Mouse (Mus musculus): ENCODE data around the gene Tmem17. TPM values are rescaled to one million over a fixed set of nuclear protein-coding genes. Genes with fewer than 3 reads are reported as not detected.

The Tmem17 gene
- polyA plus RNA-seq, 1 experiment from 2014 or later = 15.1 TPM

DNA sequence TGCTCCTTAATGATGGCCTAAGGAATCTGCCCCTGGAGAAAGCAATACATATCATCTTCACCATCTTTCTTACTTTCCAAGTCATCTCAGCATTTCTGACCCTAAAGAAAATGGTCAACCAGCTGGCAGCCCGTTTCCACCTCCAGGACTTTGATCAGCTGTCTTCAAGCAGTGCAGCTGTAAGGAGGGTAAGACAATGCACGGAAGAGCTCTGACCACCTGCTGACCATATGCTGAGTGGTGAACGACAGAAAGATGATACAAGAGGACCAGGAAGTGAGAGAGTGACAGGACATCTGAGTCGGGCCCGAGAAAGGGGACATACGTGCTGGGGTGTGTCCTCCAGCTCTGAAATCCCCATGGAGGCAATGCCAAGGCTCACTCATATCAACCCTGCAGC, 6.6 kb downstream of the Tmem17 start:
- Histone ChIP-seq H3K4me1 (peaks cover under 1% of the 10 kb centered on the region; the same call in 1 of the 2 replicates), H3K27ac (replicated peaks) (no peak overlapping the region), H3K27me3 (ENCODE audit: low read depth, poor library complexity, severe bottlenecking) (no peaks in the 10 kb centered on the region), H3K4me3 (no peak overlapping the region), H3K9me3 (replicated peaks) (peaks cover 11% of the 10 kb centered on the region; the same call in 1 of the 2 replicates), H3K36me3 (peaks cover 48% of the 10 kb centered on the region)
- WGBS = 85% methylated on average over 6 of the region's 6 CpGs
- no peak for DNase-seq (ENCODE audit: low spot score)

DNA sequence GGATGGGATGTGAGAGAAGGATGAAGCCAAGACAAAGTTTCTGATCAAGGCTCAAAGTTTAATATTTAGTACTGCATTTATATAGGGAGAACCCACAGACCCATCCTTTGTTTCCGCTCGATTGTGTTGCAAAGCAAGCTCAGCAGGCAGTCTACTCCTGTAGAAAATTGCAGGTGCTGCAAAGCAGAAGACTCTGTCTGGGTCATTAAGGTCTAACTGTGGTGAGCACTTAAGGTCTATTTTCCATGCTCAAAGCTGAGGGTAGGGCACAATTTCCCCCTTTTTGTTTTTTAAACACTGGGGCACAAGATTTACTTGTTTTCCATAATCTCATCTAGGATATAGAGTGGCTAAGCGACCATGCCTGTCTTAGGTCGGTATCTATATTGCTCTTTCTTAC, 8.4 kb downstream of the Tmem17 start:
- Histone ChIP-seq H3K4me3 (no peak overlapping the region), H3K36me3 (peaks cover 48% of the 10 kb centered on the region), H3K27me3 (ENCODE audit: low read depth, poor library complexity, severe bottlenecking) (no peaks in the 10 kb centered on the region), H3K4me1 (no peaks in the 10 kb centered on the region), H3K27ac (replicated peaks) (no peak overlapping the region), H3K9me3 (replicated peaks) (peaks cover 11% of the 10 kb centered on the region; the same call in 1 of the 2 replicates)
- no peak for DNase-seq (ENCODE audit: low spot score)
- whole genome bisulfite sequencing = 89% methylated on average over 4 of the region's 4 CpGs

DNA sequence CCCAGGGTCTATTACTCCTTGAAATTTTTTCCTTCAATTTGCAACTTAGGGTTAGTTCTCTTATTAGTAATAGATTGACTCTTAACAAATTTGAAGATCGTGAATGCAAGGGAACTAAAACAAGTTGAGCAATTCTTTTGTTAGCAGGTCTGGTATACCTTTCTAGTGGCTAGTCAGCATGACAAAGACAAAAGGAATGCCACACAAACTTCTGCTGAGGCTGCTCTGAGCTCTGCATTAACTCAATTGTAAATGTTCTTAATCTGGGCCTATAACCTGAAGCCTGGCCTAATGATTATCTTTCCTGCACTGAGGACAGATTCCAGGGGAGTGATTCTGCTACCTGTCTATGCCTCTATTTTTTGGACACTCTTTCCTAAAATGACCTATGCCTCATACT, 12.7 kb downstream of the Tmem17 start:
- no peaks in the 10 kb centered on the region for H3K4me1 ChIP-seq
- 78% methylated on average over 1 of the region's 1 CpGs for WGBS
- H3K9me3 ChIP-seq (replicated peaks) = peaks cover 11% of the 10 kb centered on the region; the same call in 1 of the 2 replicates
- no peaks in the 10 kb centered on the region for H3K27me3 ChIP-seq (ENCODE audit: low read depth, poor library complexity, severe bottlenecking)
- no peak overlapping the region for H3K27ac ChIP-seq (replicated peaks)
- no peak overlapping the region for H3K4me3 ChIP-seq
- H3K36me3 ChIP-seq = peaks cover 16% of the 10 kb centered on the region
- no peak for DNase-seq (ENCODE audit: low spot score)

DNA sequence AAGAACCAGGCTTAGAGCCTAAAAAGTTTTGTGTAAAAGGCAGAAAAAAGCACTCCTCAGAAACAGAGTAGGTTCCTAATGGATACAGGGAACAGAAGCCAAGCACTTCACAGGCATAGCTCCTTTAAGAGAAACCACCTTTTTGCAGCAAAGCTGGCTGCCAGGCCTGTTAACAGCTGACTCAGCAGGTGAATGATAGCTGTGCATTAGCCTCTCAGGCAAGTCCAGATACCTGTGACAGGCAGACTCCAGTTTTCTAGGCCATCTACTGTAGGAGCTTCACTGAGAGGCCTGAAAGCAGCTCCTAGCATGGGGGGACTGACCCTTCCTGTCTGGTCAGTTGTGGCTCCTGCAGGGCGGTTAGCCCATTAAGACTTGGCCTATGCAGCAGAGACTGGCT, 28.7 kb downstream of the Tmem17 start:
- Histone ChIP-seq H3K4me1 (no peaks in the 10 kb centered on the region), H3K27ac (replicated peaks) (no peak overlapping the region), H3K9me3 (replicated peaks) (no peaks in the 10 kb centered on the region), H3K36me3 (no peaks in the 10 kb centered on the region), H3K27me3 (ENCODE audit: low read depth, poor library complexity, severe bottlenecking) (no peaks in the 10 kb centered on the region), H3K4me3 (no peak overlapping the region)
- 59% methylated on average over 1 of the region's 1 CpGs for WGBS
- DNase-seq (ENCODE audit: low spot score) = no peak

DNA sequence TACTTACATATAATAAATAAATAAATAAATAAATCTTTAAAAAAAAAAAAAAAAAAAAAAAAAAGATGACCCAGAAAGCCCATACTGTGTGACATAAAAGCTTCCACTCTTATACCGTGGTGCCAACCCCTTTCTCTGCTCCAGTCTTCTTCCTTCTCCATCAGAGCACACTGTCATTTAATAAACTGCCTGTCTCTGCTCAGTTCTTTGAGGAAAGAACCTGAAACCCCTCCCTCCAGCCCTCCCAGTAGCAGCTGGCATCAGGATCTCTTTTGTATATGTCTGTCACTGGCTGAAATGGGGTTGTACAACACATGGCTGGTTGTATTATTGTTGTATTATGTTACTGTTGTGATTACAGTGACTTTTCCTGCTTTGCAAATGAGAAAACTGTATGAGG, 48.2 kb downstream of the Tmem17 start:
- Histone ChIP-seq H3K4me3 (no peak overlapping the region), H3K9me3 (replicated peaks) (no peaks in the 10 kb centered on the region), H3K27me3 (ENCODE audit: low read depth, poor library complexity, severe bottlenecking) (no peaks in the 10 kb centered on the region), H3K4me1 (peaks cover 14% of the 10 kb centered on the region), H3K27ac (replicated peaks) (peak overlapping the region; percentile 76; the same call in 1 of the 2 replicates), H3K36me3 (no peaks in the 10 kb centered on the region)
- 78% methylated on average over 1 of the region's 1 CpGs for WGBS
- DNase-seq (ENCODE audit: low spot score) = no peak

DNA sequence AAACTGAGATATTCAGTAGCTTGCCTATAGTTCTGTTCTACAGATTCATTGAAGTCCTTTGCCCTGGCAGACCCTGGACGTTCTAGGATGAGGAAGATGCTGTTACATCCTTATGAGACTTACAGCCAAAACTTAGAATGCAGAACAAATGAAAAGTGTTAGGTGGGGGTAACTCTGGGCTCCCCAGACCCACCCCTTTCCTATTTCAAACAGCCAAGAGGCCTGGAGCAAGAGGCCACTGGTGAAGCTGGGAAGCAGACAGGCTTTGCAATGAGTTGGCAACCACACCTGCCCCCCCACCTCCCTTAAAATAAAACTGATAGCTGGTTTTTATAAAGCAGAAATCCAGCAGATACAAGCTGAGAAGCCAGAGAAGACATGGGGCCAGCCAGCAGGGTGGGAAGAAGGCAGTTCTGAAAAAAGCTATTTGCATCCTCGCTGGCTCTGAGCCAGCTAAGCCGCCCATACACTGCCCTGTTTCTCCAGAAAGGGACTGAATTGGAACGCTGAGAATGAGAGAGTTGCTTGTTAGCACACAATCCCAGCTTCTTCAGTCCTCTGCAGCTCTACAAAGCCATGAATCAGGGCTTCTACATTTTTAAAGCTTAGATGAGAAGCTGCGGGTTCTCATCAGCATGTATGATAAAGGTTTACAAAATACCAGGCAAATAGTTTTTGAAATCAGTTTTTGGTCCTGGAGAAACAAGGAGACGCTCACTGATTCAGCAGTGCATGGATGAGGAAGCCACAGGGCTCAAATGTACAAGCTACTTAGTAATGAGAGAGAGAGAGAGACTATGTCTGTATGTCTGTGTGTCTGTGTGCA, 48.8 kb downstream of the Tmem17 start:
- H3K27ac ChIP-seq (replicated peaks) = peak overlapping the region; percentile 76
- H3K36me3 ChIP-seq = no peaks in the 10 kb centered on the region
- H3K27me3 ChIP-seq (ENCODE audit: low read depth, poor library complexity, severe bottlenecking) = no peaks in the 10 kb centered on the region
- H3K4me1 ChIP-seq = peaks cover 14% of the 10 kb centered on the region
- WGBS = 44% methylated on average over 6 of the region's 6 CpGs
- H3K9me3 ChIP-seq (replicated peaks) = no peaks in the 10 kb centered on the region
- H3K4me3 ChIP-seq = no peak overlapping the region
- no peak for DNase-seq (ENCODE audit: low spot score)

DNA sequence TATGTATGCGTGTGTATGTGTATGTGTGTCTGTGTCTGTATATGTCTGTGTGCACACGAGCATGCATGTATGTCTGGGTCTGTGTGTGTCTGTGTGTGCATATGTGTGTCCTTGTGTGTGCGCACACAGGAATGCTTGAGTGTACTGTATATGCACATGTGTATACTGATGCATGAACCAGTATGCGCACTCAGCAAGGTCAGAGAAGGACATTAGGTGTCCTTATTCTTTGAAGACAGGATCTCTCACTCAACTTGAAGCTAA, 49.4 kb downstream of the Tmem17 start:
- H3K27me3 ChIP-seq (ENCODE audit: low read depth, poor library complexity, severe bottlenecking) = no peaks in the 10 kb centered on the region
- DNase-seq (ENCODE audit: low spot score) = no peak
- H3K27ac ChIP-seq (replicated peaks) = peak overlapping the region; percentile 76
- WGBS = 92% methylated on average over 4 of the region's 4 CpGs
- H3K4me3 ChIP-seq = no peak overlapping the region
- H3K4me1 ChIP-seq = peaks cover 14% of the 10 kb centered on the region
- no peaks in the 10 kb centered on the region for H3K9me3 ChIP-seq (replicated peaks)
- H3K36me3 ChIP-seq = no peaks in the 10 kb centered on the region

DNA sequence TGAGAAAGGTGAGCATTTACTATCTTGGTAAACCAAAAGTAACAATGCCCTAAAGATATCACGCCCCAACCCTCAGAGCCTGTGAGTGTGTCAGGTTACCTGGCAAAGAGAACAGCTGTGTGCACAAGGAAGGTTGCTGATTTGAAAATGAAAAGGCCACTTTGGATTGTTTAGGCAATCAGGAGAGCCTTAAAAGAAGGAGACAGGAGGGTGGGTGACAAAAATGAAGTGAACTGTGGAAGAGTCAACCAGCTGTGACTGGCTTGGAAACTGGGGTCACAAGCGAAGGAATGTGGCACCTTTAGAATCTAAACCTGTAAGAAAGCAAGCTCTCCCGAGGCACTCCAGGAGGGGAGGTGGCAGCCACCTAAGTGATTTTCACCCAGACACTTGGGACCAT, 51.8 kb downstream of the Tmem17 start:
- Histone ChIP-seq H3K27me3 (ENCODE audit: low read depth, poor library complexity, severe bottlenecking) (no peaks in the 10 kb centered on the region), H3K27ac (replicated peaks) (no peak overlapping the region), H3K4me3 (no peak overlapping the region), H3K36me3 (no peaks in the 10 kb centered on the region), H3K9me3 (replicated peaks) (no peaks in the 10 kb centered on the region), H3K4me1 (peaks cover 14% of the 10 kb centered on the region)
- WGBS = 72% methylated on average over 3 of the region's 3 CpGs
- DNase-seq (ENCODE audit: low spot score) = no peak

DNA sequence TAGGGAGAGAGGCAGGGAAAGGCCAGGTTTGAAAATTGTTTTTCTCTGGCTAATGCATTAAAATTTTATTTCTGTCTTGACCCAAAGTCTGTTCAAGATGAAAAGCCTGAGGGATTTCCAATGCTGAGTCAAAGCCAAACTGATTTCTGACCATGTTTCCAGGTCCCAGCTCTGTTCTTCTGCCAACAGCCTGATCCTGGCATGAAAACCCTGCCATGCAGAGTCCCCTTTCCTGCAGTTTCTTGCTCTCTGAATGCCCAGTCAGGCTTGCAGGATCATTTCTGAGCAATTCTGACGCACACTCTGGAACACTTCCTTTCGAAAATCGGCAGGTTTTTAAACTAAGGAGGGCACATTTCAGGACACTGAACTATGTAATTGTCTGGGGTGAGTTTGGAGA, 52.8 kb downstream of the Tmem17 start:
- Histone ChIP-seq H3K4me3 (no peak overlapping the region), H3K9me3 (replicated peaks) (no peaks in the 10 kb centered on the region), H3K36me3 (no peaks in the 10 kb centered on the region), H3K27me3 (ENCODE audit: low read depth, poor library complexity, severe bottlenecking) (no peaks in the 10 kb centered on the region), H3K4me1 (peaks cover 14% of the 10 kb centered on the region), H3K27ac (replicated peaks) (no peak overlapping the region)
- DNase-seq (ENCODE audit: low spot score) = no peak
- 92% methylated on average over 3 of the region's 3 CpGs for WGBS

Other genes starting within 250 kb of the Tmem17 start
- gene Ehbp1, start 169.8 kb upstream of the Tmem17 start, polyA plus RNA-seq (2016; fragmentation: Nextera tagmentation; extraction: Ambion mirVana) = 12.3 and 15.0 TPM in 2 replicates

All from midbrain, embryonic 10.5 days (tissue).